Mouse (Mus musculus): Measurements from ENCODE around the gene Lrrc8d.

The Lrrc8d gene

DNA sequence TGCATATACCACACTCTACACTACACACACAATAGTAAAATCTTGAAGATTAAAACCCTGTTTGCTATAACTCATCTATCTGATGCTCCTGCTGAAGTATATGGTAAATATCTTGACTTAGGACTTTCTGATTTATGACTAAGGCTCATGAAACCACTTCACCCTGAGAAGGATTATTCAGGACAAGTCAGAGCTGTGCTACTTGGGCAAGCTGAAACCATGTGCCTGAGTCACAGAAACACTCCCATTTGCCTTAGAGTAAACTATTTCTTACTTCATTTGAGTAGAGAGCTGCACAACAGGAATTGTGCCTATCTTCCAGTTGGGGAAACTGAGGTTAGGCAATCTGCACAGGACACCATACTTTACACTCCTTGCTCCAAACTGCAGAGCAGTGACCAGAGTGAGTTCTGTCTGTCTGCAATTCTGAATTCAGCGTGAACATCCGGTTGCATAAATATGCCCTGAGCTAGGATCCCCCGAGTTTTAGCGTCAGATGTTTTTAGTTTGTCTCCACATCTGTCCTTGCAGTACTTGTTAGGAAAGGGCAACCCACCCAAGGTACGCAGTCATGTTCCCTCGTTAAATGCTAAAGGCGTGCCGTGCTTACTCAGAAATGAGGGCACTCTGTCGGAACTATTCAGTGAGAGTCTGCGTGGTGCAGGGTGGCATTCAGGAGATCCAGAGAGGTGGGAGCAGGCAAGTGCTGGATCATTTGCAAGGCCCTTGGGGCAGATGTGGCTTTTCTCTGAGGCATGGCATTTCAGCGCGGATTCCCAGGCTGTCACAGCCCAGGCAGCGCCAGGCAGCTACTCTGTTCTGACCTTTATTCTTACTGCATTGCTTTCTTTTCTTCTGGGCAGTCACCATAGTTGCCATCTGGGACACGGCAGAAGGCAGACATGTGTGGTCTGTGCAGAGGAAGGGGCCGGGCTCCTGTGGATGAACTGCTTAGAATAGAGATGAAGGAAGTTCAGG lies 123.0 kb downstream of the Lrrc8d start:
- no peak for DNase-seq

DNA sequence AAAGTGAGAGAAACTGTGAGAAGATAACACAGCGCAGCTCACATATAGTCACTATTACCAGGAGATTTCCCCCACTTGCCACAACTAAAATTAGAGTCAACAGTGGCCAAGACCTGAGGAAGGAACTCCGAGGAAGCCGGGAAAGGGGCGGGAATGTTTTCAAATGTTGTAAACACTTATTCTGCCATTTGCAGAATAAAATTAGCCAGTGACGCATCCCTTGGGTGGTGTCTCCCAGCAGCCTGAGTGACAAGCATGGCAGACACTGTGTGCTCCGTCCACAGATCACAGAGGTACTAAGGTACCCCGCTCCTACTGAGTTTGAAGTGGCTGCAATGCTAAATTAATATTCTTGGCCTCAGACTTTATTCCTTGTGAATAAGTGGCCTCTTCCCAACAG lies 124.5 kb downstream of the Lrrc8d start:
- peak; percentile 55 to 69 for DNase-seq

DNA sequence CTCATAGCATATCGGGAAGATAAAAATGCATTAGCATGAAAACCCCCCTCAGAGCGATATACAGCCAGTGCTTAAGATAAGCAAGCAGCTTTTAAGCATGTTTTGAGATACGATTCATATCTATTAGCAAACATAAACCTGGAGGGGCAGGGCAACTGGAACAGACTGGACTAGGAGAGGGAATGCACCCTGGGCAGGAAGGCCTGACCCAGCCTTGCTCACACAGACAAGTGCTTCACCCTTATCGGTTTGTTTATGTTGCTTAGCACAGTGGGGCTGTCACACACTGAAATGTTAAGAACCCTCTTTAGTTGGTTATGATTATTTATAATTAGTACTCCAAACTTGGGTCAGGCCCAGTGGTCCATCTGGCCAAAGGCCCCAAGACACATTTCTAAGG lies 125.1 kb downstream of the Lrrc8d start:
- no peak for DNase-seq

DNA sequence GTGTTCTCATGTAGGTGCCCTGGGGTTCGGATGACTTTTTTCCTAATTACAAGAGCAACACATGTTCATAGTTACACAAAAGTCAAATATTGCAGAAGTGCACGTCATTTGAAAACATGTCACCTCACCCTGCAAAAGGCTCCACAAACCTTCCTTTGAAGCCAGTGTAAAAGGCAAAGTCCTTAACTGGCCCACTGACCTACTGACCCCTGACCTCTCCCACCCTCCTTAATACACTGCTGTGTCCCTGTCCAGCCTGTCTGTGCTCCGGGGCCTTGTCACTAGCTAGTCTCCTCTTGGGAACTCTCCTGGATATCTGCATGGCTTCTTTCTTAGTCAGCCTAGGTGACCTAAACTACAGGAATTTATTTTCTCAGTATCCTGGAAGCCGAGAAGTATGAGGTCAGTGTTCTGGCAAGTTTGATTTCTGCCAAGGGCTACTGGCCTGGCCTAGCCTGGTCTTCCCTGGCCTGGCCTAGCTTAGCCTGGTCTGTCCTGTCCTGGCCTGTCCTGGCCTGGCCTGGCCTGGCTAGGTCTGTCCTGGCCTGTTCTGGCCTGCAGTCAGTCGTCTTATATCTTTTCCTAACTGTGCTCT lies 127.2 kb downstream of the Lrrc8d start:
- DNase-seq: no peak

DNA sequence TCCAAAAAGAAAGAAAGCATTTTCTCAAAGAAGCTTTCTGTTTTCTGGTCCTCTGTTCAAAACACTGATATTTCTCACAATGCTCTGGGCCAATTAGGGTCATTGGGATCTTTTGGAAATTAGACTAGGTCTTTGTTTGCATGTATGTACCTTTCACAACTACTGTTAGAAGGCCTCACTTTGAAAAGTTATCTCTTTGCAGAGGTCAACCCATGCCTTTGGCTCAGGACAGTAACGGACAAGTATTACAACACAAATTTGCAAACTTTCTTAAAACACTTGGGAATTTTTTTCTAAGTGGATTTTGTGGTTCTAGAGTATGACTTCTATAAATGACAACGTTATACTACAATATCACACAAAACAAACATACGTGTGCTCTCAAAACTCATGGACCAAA lies 128.3 kb downstream of the Lrrc8d start:
- no peak for DNase-seq

DNA sequence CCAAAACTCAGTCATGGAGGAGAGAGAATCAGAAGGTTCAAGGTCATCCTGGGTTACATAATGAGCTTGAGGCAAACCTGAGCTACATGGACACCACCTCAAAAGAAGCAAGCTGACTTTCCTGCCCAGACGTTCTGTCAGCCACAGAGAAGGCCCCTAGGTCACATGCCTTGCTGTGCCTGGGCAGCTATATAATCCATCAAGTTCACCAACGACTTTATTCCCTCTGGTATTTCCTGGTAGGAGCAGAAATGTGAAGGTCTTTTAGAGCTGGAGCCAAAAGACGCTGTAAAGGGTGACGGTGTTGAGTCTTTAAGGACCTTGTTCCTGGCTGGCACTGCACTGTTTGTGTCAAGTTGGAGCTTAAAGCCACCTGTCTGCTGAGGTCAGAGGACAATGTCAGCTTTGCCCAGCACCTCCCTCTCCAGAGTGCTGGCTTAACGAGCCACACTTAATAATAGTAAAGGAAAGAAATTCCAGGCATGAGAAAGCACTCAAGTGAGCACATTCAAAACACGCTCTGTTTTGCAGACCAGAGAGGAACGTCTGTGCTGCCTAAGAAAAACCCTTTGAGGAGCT lies 129.3 kb downstream of the Lrrc8d start:
- DNase-seq: peak; percentile 42 to 59

DNA sequence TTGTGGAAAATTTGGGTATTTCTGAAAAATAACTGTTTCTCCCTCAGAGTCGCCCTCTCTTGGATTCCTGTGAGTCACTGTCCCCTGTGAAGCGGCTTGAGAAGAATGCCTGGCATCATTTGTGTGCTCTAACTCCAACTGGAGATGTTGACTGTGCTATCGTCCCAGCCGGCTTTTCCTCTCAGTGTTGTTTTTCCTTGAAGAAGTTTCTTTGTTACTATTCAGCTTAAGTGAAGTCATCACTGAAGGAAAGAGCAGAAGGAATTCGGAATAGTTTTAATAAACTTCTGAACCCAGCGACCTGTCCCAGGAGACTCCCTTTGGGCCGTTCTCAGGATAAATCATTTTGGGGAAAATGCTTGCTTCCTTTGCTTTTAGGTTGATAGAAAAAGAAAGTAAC lies 132.4 kb downstream of the Lrrc8d start:
- DNase-seq: peak; percentile 43 to 65

DNA sequence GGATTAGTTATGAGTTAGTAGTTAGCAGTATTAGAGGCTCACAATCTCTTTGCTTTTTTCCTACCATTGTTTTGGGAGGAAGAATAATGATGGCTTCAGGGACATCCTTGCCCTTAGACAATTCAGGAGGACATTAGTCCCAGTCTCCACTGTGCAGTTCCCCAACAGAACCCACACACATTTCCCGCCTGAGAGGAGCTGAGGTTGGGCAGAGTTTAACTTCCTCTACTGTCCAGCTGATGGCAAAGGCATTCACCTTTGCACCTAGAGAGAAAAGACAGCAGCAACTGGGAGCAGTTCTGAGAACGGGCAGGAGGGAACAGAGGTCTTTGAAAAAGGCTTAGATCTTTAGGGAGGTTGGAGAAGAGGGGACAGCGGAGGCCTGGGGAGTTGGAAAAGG lies 134.2 kb downstream of the Lrrc8d start:
- peak in 1 of 2 experiments; percentile 50 for DNase-seq

DNA sequence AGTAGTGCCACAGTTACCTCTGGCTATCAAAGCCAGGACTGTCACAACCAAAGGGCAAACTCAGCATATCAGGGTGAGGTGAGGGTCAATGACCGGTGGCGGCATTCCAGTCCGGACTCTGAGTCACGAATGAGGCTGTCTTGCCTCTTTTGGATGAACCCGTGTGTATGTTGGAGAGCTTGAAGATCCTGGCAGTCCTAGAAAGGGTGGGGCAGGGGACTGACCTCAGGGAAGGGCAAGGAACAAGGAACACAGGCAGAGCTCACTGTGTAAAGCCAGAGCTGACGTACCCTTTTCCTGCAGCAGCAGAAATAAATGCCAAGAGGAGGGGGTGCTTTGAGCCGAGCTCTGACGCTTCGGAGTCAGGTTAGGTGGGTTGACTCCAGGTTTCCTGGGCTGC lies 136.2 kb downstream of the Lrrc8d start:
- DNase-seq: peak; percentile 68 to 78

DNA sequence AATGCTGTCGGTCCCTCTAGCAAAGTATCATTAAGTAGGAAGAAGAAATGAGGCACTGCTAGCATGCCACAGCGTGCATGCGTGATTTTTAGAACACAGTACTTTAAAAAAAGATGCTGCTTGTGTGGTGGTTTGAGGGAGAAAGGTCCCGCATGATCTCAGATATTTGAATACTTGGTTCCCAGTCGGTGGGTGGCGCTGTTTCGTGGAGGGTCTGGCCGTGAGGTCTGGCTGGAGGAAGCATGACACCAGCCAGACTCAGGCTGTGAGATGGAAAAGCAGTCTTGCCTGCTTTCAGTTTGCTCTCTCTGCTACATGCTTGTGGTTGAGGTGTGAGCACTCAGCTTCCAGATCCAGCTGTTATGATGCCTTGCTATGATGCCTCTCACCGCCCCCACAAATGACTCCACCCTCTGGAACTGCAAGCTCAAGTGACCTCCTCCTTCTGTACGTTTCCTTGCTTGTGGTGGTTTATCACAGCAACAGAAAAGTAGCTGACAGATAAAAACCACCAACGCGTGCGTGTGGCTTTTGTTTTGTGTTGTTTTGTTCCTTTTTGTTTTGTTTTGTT lies 140.1 kb downstream of the Lrrc8d start:
- no peak for DNase-seq

DNA sequence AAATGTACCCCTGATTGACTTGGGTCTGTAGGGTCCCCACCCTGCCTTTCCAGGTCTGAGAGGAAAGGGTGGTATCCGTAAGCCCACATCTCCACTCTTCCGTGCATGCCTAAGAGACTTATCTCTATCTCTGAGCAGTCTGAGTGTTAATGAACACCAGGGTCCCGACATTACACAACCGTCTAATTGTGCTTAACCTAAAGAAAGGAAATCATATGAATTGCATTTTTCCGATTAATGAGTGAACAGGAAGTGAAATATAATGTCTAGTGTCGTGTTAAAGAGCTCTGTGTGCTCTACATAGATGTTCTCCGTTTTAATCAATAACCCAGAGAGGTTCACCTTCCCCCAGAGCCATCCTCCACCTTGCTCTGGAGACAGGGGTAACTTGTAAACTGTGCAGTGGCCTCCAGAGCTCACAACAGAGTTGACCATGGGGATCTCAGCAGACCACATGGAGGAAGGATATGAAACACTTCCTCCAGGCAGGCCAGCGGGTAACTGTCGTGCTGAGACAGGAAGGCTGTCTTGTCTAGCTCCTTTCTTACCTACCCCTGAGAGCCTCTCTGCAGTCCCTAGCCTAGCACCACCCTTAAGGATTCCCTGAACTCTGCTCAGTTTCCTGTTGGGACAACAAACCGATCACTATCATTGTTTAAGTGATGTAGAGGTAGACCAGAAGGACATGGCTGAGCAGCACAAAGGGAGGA lies 144.4 kb downstream of the Lrrc8d start:
- DNase-seq: no peak

DNA sequence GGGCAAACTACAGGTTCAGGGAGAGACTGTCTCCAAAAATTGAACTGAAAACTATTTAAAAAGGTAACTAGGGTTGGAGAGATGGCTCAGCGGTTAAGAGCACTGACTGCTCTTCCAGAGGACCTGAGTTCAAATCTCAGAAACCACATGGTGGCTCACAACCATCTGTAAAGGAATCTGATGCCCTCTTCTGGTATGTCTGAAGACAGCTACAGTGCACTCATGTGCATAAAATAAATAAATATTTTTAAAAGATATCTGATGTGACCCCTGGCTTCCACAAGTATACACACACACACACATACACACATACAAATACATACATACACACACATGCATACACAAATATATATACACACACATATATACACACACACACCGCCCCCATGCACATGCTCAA lies 145.3 kb downstream of the Lrrc8d start:
- DNase-seq: no peak

DNA sequence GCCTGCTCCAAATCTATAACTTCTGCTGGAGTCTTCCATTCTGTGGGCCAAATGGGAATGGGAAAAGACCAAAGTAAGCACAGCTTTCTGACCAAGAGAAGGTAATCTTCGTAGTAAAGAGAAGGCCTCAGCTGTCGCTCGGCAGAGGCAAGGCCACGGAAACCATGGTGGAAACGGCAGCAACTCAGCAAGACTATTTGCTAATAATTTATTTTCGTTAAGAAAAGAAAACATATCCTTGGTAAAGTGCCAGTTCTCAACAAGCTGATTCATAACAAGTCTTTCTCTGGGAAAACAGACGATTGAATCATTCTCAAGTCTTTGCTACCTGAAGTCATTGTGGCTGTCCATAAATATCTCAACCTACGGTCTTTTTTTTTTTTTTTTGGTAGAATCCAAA lies 148.0 kb downstream of the Lrrc8d start:
- DNase-seq: no peak

DNA sequence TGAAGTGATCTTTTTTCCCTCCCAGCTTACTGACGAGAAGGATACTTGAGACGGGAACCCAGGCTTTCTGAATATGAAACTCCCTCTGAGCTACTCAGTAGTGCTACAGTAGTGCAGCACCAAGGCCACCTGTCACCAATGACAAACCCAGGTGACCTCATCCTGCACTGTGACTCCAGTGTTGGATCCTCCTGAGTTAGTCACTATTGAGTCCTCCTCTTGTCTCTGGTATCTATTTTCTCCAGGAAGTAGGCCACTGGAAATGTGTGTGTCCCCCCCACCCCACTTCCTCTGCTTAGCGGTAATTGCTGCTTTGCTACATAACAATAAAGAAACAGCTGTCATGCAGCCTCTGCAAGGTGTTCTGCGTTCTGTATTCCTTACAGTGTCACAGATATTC lies 149.5 kb downstream of the Lrrc8d start:
- DNase-seq: no peak

DNA sequence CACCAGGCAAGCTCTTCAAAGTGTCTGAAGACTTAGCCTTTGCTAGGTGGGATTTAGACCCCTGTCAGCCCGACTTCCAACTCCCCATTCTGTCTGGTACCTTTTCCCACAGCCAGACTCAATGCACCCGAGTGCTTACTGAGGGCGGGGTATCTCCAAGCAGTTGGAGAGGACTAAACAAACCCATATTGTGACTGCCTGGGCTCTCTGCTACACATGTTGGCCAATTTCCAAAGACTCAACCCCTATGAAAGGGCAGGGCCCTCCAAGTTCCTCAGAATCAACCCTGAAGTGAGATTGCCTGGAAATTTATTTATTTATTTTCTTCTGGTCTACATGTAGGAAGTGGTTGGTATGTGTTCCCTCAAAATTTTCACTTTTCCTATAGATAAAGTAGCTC lies 149.9 kb downstream of the Lrrc8d start:
- no peak for DNase-seq

DNA sequence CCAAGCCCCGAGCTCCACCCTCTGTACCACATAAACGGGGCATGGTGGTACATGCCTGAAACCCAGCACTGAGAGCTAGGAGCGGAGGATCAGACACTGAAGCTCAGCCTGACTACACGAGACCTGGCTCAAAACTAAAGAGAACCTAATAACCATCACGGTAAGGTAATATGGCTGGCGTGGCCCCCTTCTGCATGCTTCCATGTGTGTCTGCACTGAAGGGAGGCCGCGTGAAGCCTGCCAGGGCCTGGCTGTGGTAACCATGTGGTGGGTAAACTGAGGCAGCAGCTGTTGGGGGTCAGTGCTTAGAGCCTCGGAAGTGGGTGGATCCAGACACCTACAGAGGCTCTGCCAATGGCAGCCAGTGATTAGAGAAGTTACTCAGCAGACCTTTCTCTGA lies 153.5 kb downstream of the Lrrc8d start:
- DNase-seq: no peak

DNA sequence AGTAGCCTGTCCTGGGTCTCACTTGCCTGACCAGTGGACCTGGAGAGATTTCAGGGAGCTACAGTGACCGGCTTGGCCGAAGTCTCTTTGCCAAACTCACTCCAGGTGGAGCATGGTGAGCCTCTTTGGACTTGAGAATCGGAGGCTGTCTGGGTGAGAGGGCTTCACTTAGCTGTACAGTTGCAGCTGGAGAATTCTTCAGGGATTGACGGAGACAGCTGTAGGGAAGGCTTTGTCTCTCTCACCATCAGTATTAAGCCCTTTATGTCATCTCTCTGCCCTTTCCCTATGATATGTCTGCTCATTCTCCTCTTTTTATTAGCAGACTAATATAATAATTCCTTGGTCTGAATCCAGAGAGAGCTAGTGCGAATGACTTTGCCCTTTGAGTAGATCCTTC lies 157.7 kb downstream of the Lrrc8d start:
- peak in 1 of 2 experiments; percentile 49 for DNase-seq

DNA sequence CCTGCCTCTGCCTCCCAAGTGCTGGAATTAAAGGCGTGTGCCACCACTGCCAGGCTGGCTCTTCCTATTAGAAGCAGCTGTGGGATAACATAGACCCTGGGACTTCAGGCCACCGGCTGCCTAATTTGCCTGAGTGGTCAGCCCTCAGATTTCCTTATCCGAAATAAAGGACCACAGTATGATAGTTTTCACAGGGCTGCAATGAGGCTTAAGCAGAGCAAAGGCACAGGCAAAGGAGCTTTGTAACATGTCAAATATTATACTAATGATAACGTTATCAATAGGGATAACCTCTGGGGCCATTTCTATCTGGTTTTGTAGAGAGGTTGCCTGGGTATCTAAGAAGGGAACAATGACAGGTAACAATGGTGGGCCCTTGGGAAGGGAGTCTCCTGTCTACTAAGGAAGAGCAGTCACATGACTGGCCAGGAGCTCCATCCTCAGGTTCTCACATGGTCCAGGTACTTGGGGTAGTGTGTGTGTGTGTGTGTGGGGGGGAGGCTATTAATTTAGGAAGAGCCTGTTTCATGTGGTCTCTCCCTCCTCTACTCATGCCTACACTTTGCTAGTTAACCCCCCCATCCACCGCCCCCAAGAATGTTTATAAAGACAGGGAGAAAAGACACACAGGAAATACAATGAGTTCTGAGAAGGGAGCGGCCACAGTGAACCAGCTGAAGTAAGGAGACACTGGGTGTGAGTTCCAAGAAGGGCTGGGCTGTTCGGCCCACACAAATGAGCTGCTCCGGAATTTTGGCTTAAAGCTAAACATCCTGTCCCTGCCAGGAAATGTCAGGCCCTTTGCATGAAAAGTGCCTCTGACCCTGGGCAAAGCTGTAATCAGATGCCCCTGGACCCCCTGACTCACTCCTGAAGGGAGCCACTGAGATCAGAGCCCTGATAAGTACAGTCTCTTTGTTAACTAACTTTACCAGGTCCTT lies 159.3 kb downstream of the Lrrc8d start:
- peak; percentile 29 to 53 for DNase-seq

DNA sequence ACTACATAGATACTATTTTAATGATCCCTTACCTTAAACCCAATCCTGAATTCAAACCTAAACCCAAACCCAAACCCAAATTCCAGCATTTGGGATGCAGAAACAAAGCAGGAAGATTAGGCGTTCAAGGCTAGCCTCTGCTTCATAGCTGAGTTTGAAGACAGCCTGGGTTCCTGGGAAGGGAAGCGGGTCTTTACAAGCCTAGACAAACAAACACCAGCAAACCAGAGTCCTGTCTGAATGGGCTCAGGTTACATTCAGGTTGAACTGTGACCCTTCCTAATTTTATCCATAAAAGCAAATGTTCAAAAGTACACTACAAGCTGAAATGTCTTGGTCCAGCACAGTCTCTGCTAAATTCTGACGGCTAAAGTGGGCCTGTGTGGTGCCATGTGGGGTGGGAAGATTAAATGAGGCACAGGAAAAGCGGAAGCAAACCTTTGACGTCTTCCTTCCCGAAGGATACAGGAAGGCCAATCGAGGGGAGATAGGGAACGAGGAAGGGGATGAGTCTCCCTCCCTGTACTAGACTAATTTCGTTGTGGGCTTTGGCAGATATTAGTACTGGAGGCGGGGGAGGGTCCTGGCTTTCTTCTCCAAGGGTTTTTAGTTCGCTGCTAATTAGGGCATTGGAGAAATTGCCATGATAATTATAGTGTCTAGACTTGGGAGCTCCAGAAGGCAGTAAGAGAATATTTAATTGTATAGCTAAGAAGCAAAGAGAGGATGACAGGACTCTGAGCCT lies 160.1 kb downstream of the Lrrc8d start:
- DNase-seq: no peak

DNA sequence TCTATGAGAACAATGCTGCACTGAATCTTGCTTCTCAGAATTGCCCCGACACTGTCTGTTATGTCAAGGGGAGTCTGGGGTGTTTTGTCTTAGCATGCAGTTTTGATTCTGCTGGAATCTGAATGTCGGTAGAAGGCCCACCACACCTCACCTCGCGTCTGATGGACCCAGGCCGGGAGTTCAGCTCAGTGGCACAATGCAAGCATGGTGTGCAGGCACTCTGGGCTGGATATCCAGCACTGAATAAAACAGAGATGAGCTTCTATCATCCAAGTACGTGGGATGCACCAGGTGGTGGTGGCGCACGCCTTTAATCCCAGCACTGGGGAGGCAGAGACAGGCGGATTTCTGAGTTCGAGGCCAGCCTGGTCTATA lies 160.7 kb downstream of the Lrrc8d start:
- no peak for DNase-seq

DNA sequence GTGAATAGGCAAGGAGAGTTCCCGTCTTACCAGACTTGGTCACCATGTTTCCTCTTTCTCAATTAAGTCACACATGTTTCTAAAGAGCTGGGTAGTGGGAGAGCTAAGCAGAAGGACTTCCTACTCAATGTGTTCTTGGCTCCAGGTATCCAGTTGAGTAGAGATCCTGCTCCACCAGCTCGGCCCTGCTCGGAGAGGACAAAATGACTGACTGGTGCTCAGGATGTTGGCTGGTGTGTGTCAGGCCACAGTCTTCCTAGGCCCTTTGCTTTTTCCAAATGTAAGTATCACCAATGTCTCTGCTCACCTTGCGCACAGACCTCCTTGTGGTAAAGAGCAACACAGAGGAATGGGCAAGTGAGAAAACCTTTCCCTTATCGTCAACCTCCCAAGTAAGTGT lies 161.8 kb downstream of the Lrrc8d start:
- no peak for DNase-seq

Measured in kidney, postnatal 25 days (tissue).